Mouse (Mus musculus): Measurements from ENCODE around the gene Vwa7. TPM values are rescaled to one million over a fixed set of nuclear protein-coding genes. Genes with fewer than 3 reads are reported as not detected.
"Not testable (repeated sequence)": the region's sequence is repeated elsewhere in the genome, so short reads cannot be mapped to it uniquely, and the experiment has no call there.

The Vwa7 gene
- polyA plus RNA-seq, 1 experiment from 2014 or later, result 0.37 TPM

DNA sequence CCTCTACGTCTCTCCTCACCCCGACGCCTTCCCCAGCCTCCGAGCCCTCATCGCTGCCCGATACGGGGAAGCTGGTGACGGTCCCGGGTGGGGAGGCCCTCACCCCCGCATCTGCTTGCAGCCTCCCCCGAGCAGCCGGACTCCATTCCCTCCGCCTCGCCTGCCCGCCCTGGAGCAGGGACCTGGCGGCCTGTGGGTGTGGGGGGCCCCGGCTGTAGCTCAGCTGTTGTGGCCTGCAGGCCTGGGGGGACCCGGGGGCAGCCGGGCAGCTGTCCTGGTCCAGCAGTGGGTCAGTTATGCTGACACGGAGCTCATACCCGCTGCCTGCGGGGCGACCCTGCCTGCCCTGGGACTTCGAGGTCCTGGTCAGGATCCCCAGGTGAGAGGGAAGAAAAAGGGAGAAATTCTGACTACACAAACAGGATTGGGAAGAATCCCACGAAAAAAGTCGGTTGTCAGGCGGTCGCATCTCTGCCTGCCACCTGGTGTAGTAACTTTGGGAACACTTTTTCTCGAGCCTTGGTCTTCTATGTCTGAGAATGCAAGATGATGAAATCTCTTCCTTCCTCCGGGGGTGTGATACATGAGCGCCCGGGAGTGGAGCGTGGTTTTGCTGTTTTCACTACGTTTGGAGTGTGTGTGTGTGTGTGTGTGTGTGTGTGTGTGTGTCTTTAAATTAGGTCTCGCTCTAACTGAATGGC lies 14.8 kb upstream of the Vwa7 start:
- peak overlapping the region; percentile 96 for H3K9ac ChIP-seq
- peaks cover 35% of the 10 kb centered on the region for H3K36me3 ChIP-seq
- under 1% methylated on average over 35 of the region's 35 CpGs for WGBS
- peak overlapping the region; percentile 95 for H3K27ac ChIP-seq (ENCODE audit: poor library complexity, severe bottlenecking)
- H3K27me3 ChIP-seq (replicated peaks), result no peaks in the 10 kb centered on the region
- peak; percentile 19; the same call in 1 of the 2 replicates for ATAC-seq (ENCODE audit: insufficient number of reproducible peaks, low FRiP score)
- peaks cover 41% of the 10 kb centered on the region for H3K4me1 ChIP-seq (replicated peaks)
- H3K4me3 ChIP-seq, result peak overlapping the region; percentile 79
- no peaks in the 10 kb centered on the region for H3K9me3 ChIP-seq (replicated peaks)
- peak overlapping the region; percentile 96 for H3K4me2 ChIP-seq

DNA sequence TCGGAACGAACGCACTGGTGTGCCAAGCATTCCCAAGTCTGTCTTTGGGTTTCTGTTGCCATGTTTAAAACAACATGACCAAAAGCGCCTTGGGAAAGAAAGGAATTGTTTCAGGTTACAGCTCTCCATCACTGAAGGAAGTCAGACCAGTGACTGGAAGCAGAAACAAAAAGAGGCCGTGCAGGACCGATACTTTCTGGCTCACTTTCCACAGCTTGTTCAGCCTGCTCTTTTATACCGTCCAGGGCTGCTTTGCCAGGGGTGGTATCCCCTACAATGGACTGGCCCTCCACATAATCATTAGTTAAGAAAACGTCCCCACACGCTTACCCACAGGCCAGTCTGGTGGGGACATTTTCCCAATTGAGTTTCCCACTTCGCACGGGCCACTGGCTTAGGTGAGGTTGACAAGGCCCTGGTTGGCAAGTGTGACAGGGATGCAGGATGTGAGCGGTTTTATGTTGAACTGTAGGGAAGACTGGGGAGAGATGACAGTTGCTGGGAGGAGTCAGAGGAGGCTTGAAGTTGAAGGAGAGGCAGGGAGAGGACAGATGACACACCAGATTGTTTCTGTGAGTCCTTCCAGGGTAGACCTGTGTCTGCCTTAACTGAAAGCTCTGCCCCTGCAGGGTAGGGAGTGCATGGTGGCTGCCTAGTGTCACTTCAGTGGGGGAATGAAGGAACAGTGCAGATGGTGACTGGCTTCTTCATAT lies 14.1 kb upstream of the Vwa7 start:
- peaks cover 38% of the 10 kb centered on the region for H3K4me1 ChIP-seq (replicated peaks)
- peak overlapping the region; percentile 96 for H3K9ac ChIP-seq
- H3K4me3 ChIP-seq, result peak overlapping the region; percentile 79
- peak overlapping the region; percentile 96 for H3K4me2 ChIP-seq
- H3K27me3 ChIP-seq (replicated peaks), result no peaks in the 10 kb centered on the region
- H3K36me3 ChIP-seq, result peaks cover 40% of the 10 kb centered on the region
- H3K9me3 ChIP-seq (replicated peaks), result no peaks in the 10 kb centered on the region
- ATAC-seq (ENCODE audit: insufficient number of reproducible peaks, low FRiP score), result no peak
- peak overlapping the region; percentile 95 for H3K27ac ChIP-seq (ENCODE audit: poor library complexity, severe bottlenecking)
- WGBS, result 10% methylated on average over 12 of the region's 12 CpGs

DNA sequence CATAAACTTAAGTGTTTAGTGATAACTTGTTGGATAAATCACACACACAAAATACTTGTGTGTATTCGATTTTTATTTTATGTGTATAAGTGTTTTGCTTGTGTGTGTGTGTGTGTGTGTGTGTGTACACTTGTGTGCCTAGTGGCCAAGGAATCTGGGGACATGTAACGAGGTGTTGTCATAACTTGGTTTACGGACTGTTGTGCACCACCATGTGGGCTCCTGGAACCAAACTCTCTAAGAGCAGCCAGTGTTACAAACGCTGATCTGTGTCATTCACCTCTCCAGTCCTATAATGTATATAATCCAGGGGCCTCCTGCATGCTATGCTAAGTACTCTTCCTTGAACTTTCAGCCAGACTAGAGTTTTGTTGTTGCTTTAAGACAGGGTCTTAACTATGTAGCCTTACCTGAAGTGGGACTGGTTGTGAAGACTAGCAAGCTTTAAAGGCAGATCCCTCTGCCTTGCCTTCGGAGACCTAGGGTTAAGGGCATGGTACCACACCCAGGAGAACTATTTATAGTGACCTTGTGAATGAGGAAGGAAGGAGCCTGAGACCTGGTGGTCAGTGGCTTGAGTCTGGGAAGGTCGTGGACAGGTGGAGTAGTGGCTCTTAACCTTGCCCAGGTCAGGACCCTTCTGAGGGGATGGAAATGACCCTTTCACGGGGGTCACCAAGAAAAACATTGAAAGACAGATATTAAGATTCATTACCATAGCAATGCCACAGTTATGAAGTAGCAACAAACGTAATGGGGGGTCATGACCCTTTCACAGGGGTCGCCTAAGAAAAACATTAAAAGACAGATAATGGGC lies 13.1 kb upstream of the Vwa7 start:
- no peak for ATAC-seq (ENCODE audit: insufficient number of reproducible peaks, low FRiP score)
- no peaks in the 10 kb centered on the region for H3K27me3 ChIP-seq (replicated peaks)
- H3K9ac ChIP-seq, result no peak overlapping the region; the same call in 1 of the 2 replicates
- no peaks in the 10 kb centered on the region for H3K9me3 ChIP-seq (replicated peaks)
- no peak overlapping the region for H3K27ac ChIP-seq (ENCODE audit: poor library complexity, severe bottlenecking)
- peaks cover 35% of the 10 kb centered on the region for H3K4me1 ChIP-seq (replicated peaks)
- peak overlapping the region; percentile 79; the same call in 1 of the 2 replicates for H3K4me3 ChIP-seq
- WGBS, result 62% methylated on average over 9 of the region's 9 CpGs
- H3K4me2 ChIP-seq, result peak overlapping the region; percentile 96
- peaks cover 44% of the 10 kb centered on the region for H3K36me3 ChIP-seq

DNA sequence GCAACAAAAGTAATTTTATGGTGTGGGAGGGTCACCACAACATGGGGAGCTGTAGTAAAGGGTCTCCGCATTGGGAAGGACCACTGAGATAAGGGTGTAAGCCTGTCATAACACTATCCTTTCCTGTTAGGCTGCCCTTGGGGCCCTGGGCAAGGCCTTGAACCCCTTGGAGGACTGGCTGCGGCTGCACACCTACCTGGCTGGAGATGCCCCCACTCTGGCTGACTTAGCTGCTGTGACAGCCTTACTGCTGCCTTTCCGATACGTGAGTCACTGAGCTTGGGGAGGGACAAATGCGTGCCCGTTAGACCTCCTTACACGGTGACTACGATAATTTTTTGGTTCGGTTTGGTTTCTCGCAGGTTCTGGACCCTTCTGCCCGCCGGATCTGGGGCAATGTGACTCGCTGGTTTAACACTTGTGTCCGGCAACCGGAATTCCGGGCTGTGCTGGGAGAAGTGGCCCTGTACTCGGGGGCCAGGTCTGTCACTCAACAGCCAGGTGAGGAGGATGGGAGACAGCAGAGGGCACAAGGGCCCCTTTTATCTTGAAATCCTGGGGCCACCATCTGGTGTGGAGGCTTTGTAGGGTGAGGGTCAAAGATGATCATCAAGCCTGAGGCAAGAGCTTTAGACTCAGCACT lies 12.2 kb upstream of the Vwa7 start:
- H3K9me3 ChIP-seq (replicated peaks), result no peaks in the 10 kb centered on the region

DNA sequence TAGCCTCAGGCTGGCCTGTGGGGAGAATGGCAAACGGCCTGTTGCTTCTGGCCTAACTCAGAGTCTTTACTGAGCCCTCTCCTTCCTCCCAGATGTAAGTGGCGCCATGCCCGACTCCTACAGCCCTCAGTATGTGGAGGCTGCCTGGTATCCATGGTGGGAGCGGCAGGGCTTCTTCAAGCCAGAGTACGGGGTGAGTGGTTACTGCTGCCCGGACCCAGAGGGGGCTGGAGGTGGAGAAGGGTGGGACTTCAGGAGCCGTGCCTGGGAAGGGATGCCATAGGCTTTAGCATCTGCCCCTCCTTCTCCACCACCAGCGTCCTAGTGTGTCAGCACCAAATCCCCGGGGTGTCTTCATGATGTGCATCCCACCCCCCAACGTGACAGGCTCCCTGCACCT lies 11.2 kb upstream of the Vwa7 start:
- Histone ChIP-seq H3K27me3 (replicated peaks) (no peaks in the 10 kb centered on the region), H3K4me1 (replicated peaks) (peaks cover 17% of the 10 kb centered on the region), H3K4me2 (no peak overlapping the region), H3K27ac (ENCODE audit: poor library complexity, severe bottlenecking) (no peak overlapping the region), H3K9me3 (replicated peaks) (no peaks in the 10 kb centered on the region), H3K36me3 (peaks cover 59% of the 10 kb centered on the region), H3K4me3 (0 out of 2 replicates have a peak overlapping the region, but pooled peaks have one; percentile 0), H3K9ac (no peak overlapping the region)
- 91% methylated on average over 10 of the region's 10 CpGs for WGBS
- no peak for ATAC-seq (ENCODE audit: insufficient number of reproducible peaks, low FRiP score)

More for the DNA sequence above, 12.2 kb upstream of the Vwa7 start:
- WGBS, result 89% methylated on average over 17 of the region's 17 CpGs
- no peak overlapping the region for H3K27ac ChIP-seq (ENCODE audit: poor library complexity, severe bottlenecking)
- H3K27me3 ChIP-seq (replicated peaks), result no peaks in the 10 kb centered on the region
- no peak for ATAC-seq (ENCODE audit: insufficient number of reproducible peaks, low FRiP score)
- H3K4me2 ChIP-seq, result no peak overlapping the region
- peaks cover 26% of the 10 kb centered on the region for H3K4me1 ChIP-seq (replicated peaks)
- peaks cover 50% of the 10 kb centered on the region for H3K36me3 ChIP-seq
- H3K4me3 ChIP-seq, result no peak overlapping the region
- H3K9ac ChIP-seq, result no peak overlapping the region

DNA sequence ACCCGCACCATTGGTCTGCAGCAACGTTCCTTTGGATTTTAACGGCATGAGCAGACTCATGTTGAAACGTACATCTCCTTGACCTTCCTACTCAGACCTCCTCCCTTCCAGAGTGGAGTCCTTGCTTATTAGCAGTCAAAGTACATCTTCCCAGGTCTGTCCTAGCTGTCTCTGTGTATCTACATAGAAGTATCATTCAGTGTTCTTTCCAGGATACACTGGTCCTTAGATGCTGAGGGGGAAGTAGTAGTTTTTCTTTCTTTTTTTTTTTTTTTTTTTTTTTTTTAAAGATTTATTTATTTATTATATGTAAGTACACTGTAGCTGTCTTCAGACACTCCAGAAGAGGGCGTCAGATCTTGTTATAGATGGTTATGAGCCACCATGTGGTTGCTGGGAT lies 10.5 kb upstream of the Vwa7 start:
- not testable (repeated sequence) for ATAC-seq (ENCODE audit: insufficient number of reproducible peaks, low FRiP score); H3K4me3 ChIP-seq; H3K9ac ChIP-seq; H3K27me3 ChIP-seq (replicated peaks); H3K4me2 ChIP-seq; H3K9me3 ChIP-seq (replicated peaks); H3K27ac ChIP-seq (ENCODE audit: poor library complexity, severe bottlenecking)
- 93% methylated on average over 4 of the region's 5 CpGs for WGBS
- Histone ChIP-seq H3K36me3 (peaks cover 66% of the 10 kb centered on the region), H3K4me1 (replicated peaks) (peaks cover 17% of the 10 kb centered on the region)

DNA sequence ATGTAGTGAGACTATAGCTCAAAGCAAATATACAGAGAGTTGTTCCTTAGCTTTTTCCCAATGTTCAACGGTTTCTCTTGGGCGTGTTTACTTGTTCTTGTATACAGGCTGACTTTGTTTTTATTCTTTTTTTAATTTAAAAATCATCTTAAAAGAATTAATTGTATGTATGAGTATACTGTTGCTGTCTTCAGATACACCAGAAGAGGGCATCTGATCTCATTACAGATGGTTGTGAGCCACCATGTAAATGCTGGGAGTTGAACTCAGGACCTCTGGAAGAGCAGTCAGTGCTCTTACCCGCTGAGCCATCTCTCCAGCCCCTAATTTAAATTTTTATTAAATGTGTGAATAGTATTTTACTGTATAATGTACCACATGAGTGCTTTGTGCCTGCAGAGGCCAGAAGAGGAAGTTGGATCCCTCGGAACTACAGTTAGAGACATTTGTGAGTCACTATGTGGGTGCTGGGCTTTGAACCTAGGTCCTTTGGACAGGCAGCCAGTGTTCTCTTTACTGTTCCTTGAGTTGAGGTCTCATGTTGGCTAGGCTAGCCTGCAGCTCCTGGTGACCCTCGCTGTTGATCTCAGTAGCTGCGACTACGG lies 8.9 kb upstream of the Vwa7 start:
- H3K4me1 ChIP-seq (replicated peaks), result peaks cover 12% of the 10 kb centered on the region
- no peak overlapping the region for H3K9ac ChIP-seq
- ATAC-seq (ENCODE audit: insufficient number of reproducible peaks, low FRiP score), result no peak
- no peak overlapping the region for H3K27ac ChIP-seq (ENCODE audit: poor library complexity, severe bottlenecking)
- 97% methylated on average over 7 of the region's 7 CpGs for WGBS
- no peaks in the 10 kb centered on the region for H3K9me3 ChIP-seq (replicated peaks)
- H3K4me2 ChIP-seq, result no peak overlapping the region
- H3K4me3 ChIP-seq, result no peak overlapping the region
- H3K36me3 ChIP-seq, result peaks cover 82% of the 10 kb centered on the region
- H3K27me3 ChIP-seq (replicated peaks), result no peaks in the 10 kb centered on the region

DNA sequence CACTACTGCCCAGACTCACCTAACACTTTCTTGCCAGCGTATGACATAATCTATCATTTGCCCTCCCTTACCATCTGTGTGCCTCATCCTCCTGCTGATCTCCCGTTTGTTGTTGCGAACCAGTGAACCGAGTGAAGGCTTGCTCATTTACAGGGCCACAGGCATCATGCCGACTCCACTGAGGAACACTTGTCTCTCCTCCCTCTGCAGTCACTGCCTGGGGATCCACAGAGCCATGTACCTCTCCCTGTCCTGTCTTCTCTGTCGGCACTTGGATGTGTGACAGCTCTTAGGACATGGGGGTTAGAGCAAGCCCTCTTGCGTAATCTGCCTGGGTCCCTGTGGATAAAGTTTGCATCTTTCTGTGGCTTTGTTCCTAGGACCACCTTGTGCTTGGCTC lies 6.8 kb upstream of the Vwa7 start:
- Histone ChIP-seq H3K27me3 (replicated peaks) (no peaks in the 10 kb centered on the region), H3K27ac (ENCODE audit: poor library complexity, severe bottlenecking) (no peak overlapping the region), H3K36me3 (peaks cover 96% of the 10 kb centered on the region), H3K4me2 (no peak overlapping the region), H3K4me3 (no peak overlapping the region), H3K9ac (no peak overlapping the region), H3K9me3 (replicated peaks) (no peaks in the 10 kb centered on the region), H3K4me1 (replicated peaks) (no peaks in the 10 kb centered on the region)
- no peak for ATAC-seq (ENCODE audit: insufficient number of reproducible peaks, low FRiP score)
- WGBS, result 90% methylated on average over 7 of the region's 7 CpGs

DNA sequence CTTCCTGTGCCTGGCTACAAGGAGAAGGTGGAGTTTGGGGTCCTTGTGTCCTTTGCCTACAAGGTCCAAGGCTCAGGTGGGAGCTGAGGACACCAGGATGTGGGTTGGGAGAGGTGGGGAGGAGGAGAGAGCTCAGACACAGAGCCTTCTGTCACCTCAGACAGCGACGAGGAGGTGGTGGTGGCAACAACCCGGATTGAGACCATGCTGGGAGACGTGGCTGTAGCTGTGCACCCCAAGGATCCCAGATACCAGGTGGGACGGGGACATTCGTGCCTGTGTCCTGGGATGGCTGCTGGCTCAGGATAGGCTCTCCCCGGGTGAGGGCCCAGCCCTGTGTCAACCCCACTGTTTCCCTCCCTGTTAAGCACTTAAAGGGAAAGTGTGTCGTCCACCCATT lies 4.9 kb upstream of the Vwa7 start:
- H3K27ac ChIP-seq (ENCODE audit: poor library complexity, severe bottlenecking), result no peak overlapping the region
- H3K4me1 ChIP-seq (replicated peaks), result peaks cover 10% of the 10 kb centered on the region
- H3K27me3 ChIP-seq (replicated peaks), result no peaks in the 10 kb centered on the region
- no peak for ATAC-seq (ENCODE audit: insufficient number of reproducible peaks, low FRiP score)
- H3K4me2 ChIP-seq, result no peak overlapping the region
- H3K9ac ChIP-seq, result peak overlapping the region; percentile 17; the same call in 1 of the 2 replicates
- no peaks in the 10 kb centered on the region for H3K9me3 ChIP-seq (replicated peaks)
- WGBS, result 88% methylated on average over 8 of the region's 8 CpGs
- peaks cover 98% of the 10 kb centered on the region for H3K36me3 ChIP-seq
- H3K4me3 ChIP-seq, result no peak overlapping the region

DNA sequence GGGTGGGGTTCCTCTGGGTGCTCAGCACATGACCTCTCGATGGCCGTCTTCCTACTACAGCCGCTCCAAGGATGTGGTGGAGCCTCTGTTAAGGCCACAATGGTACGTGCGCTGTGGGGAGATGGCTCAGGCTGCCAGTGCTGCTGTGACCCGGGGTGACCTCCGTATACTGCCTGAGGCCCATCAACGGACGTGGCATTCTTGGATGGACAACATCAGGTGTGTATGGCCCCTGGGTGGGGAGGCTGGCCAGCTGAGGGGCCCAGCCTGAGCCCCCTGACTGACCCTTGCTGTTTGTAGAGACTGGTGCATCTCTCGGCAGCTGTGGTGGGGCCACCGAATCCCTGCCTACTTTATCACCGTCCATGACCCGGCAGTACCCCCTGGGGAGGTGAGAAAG lies 3.9 kb upstream of the Vwa7 start:
- Histone ChIP-seq H3K27ac (ENCODE audit: poor library complexity, severe bottlenecking) (no peak overlapping the region), H3K9me3 (replicated peaks) (no peaks in the 10 kb centered on the region), H3K36me3 (peaks cover 90% of the 10 kb centered on the region), H3K9ac (no peak overlapping the region), H3K4me2 (no peak overlapping the region), H3K27me3 (replicated peaks) (no peaks in the 10 kb centered on the region), H3K4me3 (no peak overlapping the region), H3K4me1 (replicated peaks) (peaks cover 16% of the 10 kb centered on the region)
- no peak for ATAC-seq (ENCODE audit: insufficient number of reproducible peaks, low FRiP score)
- WGBS, result 85% methylated on average over 13 of the region's 13 CpGs

Measured in heart, embryonic 12.5 days (tissue).